Mouse (Mus musculus) urinary bladder, postnatal 36 days (tissue): Measurements from ENCODE around the gene Gpr152.

Experiments
- DNase-seq, 2 experiments: peaks; one replicate each; pipeline ENCODE4 v3.0.0; 2022; ENCODE audit warnings: low spot score in 2 of 2, mixed read lengths in 1 of 2

Gpr152 gene

GRCm38 (mm10) chr19:4150567-4151487 is 11.2 kb downstream of the Gpr152 start:
- no peak for DNase-seq

DNA sequence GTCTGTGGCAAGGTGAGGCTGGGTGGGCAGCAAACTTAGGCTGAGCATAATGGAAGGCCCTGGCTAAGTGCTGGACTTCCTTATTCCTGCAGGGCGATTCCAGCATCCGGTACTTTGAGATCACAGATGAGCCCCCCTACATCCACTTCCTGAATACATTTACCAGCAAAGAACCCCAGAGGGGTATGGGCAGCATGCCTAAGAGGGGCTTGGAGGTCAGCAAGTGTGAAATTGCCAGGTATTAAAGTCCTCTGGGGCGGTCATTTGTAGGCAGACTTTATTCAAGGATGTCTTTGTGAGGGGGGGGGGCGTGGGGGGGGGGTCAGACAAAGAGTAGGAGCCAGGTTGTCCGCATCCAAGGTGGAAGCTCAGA is 11.9 kb downstream of the Gpr152 start:
- DNase-seq, result no peak

GRCm38 (mm10) chr19:4151898-4152297 is 12.3 kb downstream of the Gpr152 start:
- DNase-seq, result no peak

DNA sequence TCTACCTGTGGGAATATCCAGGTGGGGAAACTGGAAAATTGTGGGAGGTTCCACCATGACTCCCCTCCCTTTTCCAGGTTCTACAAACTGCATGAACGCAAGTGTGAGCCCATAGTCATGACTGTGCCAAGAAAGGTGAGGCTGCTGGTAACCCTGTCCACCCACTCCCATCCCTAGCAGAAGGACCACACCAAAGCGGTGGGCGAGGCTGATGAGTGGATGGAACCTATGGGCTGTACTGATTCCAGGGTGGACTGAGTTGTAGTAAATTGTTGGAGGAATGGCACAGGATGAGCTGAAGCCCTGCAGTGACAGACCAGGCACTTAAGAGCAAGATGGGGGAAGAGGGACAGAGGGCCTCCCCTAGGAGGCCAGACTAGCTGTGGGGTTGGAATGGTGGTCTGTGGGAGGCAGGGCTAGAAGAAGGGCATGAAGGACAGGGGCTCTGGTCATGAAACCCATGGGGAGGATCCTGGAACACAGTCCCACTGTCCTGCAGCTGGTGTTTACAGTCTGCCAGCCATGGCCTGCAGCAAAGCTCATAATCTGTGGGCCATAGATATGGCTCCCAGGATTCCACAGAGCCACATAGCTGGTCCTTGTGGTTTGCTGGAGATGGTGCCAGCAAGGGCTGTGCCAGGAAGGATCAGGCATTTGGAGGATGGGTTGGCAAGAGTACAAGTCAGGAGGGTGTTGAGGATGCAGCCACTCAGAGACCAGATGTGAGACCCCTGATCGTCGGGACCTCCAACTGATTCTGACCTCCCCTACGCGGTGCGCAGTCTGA is 13.1 kb downstream of the Gpr152 start:
- no peak for DNase-seq

DNA sequence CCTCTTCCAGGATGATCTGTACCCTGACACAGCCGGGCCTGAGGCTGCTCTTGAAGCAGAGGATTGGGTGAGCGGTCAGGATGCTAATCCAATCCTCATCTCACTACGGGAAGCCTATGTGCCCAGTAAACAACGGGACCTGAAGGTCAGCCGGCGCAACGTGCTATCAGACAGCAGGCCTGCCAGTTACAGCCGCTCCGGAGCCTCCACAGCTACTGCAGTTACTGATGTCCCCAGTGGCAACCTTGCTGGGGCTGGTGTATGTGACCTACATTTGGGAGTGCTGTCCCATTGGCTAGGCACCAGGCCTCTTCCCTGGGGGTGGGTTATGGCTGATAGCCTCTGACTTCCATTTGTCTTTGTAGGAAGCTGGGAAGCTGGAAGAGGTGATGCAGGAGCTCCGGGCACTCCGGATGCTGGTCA is 13.7 kb downstream of the Gpr152 start, which contains the start of gene Ptprcap:
Ptprcap (plus strand) TSS at position 373 of the 423 bp plus-strand sequence.
- no peak for DNase-seq

DNA sequence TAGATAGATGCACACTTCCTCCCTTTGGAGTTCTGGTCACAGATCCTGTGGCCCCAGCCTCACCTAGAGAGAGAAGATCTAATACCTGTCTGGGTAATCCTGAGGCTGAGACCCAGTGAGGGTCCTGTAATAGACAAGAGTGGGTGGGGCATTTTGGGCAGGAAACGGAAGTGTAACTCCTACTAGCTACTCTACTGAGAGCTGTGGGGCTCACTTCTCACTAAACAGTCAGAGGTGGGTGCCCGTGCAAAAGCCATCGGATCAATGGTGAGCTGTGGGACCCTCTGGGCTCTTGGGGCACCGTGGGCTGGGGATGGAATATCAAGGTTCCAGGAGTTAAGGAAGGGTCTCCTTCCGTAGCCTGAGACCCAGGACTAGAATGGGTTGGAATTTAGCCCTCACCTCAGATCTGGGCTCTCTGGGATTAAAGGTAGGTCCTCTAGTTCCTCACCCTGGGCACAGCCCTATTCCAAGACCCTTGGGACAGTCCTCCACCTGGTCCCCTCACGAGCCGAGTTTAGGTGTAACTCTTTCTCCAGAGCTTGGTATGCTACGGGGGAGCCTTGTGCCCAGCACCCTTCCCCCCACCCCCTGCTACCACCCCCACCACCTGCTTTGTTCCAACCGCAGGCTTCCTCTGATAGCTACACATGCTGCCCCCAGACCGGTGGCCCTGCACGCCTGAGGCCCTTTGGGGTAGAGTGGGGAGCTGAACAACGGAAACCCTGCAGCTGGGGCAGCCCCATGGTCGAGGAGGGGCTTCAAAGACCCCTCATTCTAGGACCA is 15.0 kb downstream of the Gpr152 start:
- no peak for DNase-seq

GRCm38 (mm10) chr19:4155223-4156072 is 15.9 kb downstream of the Gpr152 start:
- DNase-seq, result no peak

DNA sequence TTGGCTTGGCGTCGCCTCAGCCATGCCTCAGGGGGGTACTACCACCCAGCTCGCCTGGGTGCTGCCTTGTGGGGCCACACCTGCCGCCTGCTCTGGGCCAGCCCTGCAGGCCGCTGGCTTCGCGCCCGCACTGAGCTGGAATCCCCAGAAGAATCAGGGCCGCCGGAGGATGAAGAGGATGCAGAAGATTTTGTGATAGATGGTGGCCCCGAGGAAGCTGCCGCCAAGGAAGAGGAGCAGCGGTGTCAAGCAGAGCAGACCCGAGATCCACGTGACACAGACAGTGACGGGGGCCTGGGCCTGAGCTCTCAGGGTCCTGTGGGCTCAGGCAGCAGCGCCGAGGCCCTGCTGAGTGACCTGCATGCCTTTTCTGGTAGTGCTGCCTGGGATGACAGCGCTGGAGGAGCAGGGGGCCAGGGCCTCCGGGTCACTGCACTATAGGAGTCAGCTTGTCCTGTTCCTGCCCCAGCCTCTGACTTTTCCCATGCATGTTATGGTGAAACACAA is 16.5 kb downstream of the Gpr152 start:
- no peak for DNase-seq

DNA sequence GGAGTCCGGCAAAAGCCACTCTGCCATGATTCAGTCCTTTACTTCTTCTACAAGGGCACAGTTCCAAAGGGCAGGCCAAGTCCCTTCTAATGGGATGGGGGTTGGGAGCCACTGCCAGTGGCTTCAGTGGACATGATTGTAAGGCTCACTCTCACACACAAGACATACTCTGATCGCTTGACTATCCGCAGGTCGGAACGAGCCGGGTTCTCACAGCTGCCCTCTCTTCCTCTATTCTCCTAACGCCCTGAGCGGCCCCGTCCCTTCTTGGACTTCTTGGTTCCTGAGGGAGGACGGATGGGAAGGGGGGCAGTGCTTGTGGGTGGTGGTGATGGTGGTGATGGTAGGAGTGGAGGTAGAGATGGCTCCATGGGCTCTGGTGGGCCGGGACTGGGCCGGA is 17.2 kb downstream of the Gpr152 start:
- no peak for DNase-seq

GRCm38 (mm10) chr19:4159049-4159448 is 19.5 kb downstream of the Gpr152 start:
- no peak for DNase-seq

GRCm38 (mm10) chr19:4162646-4163542 is 23.3 kb downstream of the Gpr152 start, which contains the start of gene Rps6kb2:
Gene Rps6kb2, minus strand, starts transcription at chr19:4163354.
- DNase-seq, result peak; percentile 92 to 96

DNA sequence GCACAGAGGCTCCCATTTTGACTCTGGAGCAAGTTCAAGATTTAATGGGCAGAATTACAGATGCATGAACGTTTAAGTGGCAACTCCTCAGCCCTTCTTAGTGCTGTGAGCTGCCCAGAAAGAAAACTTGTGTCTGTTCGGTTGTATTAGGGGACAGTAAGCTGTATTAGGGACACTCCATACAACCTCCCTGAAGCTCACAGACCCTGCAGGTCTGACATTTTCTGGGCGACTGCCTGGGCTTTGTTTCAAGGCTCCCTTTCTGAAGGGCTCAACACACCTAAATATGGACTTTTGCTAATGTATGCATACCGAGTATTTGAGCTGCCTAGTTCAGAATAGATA is 23.9 kb downstream of the Gpr152 start:
- no peak for DNase-seq

GRCm38 (mm10) chr19:4164100-4164499 is 24.5 kb downstream of the Gpr152 start:
- no peak for DNase-seq

GRCm38 (mm10) chr19:4164721-4165120 is 25.1 kb downstream of the Gpr152 start:
- DNase-seq, result no peak

DNA sequence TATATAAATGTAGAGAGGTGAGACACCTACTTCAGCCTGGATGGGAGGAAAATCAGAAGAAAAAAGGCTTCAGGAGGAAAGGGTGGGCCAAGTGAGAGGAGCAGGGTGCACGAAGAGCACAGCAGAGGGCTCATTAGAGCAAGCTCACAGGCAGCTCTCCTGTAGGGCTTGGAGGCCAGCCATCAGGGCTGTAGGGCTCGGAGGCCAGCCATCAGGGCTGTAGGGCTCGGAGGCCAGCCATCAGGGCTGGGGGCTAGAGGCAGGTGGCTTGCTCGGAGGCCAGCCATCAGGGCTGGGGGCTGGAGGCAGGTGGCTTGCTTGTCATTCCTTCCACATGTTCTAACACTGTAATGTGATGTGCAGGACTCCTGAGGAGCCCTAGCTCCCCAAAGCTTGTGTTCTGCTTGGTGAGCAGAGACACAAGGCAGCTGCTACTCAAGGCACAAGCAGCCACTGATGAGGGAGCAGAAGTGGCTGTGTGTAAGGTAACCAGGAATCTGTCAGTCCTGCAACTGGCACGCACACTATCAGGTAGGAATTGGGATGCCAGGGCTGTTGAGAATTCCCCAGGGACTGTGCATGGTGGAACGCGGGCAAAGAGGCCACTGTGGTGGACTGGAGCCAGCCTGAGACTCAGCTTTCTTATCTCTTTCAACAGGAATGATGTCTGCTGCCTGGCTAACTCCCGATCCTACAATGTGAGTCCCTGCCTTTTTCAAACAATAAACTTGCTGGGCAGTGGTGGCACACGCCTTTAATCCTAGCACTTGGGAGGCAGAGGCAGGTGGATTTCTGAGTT is 27.3 kb downstream of the Gpr152 start:
- no peak for DNase-seq

DNA sequence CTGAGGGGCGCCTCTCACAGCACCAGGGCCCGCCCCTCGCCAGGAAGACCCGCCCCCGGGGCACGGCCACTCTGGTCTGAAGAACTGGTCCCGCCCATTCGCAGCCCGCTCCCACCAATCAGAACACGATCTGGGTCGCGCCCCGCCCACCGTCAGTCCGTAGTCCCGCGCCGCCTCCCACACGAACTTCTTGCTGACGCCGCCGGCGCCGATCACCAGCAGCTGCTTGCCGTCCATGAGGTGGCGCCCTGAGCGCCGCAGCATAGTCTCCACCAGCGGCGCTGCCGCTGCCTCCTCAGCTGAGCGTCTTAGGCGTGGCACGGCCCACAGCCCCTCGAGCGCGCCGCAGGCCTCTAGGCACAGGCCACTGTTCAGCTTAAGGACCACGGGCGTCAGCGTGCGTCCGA is 29.8 kb downstream of the Gpr152 start:
- DNase-seq, result peak; percentile 99 to 100

DNA sequence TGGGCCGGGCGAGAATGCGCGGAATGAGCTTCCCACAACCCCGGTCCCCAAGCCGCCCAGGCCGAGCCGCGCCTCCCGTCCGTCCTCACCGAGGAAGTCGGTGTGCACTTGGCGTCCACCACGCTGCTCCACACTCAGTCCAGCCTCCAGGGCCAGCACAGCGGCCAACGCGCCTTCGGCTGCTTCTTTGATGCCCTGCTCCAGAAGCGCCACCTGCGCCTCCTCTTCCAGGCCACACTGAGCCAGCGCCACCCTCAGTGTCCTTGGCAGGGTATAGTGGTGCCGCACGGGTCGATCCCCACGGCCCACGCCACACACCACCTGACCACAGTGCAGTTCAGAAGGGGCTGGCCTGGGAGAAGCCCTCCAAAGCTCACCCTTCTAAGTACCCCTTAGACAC is 30.2 kb downstream of the Gpr152 start:
- no peak for DNase-seq

DNA sequence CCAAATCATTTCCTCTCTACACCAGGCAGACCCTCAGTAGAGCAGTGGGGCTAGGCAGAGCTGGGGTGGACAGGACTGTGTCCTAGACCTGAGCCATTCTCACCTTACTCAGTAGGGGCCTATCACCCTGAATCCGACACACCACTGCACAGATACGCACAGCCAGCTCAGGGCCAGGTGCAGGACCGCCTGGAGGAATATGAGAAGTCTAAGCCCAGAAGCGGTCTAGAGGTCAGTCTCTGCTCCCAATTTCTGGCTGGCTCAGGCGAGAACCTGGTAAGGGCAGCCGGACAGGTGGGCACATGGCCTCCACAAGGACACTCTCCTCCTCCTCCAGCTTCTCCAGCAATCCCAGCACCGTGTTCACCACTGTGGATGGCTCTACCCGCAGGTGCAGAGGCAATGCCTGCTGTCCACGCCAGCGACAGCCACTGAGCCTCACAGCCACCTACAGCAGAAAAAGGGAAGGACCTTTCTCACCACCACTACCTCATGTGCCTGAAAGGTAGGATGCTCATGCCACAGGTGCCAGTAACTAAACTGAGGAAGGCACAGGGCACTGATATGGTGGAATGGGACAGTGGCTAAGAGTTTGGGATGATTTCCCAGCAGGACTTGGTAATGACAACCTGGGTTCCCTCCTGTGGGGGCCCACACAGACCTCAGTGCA is 31.3 kb downstream of the Gpr152 start:
- DNase-seq, result no peak
